Mouse (Mus musculus): ENCODE results near the gene Pramef20.
"Not testable (repeated sequence)": the region's sequence is repeated elsewhere in the genome, so short reads cannot be mapped to it uniquely, and the experiment has no call there.

Gene Pramef20

DNA sequence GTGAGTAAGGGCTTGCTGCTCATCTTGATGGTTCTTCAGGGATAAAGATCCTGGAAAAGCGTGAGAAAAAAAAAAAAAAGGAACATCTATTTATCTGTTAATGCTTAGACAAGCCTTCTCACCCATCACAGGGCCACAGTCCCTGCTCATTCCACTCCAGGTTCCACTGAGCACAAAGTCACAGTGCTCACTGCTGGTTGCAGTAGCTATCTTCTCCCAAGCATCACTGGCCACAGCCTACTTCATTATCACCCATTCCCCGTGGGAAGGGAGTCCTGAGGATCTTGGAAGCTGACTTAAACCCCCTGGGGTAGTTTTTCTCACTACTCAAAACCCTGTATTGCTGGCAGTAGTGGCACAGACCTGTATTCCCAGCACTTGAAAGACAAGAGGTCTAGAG lies at the start of gene Pramef20:
TSS of gene Pramef20 (minus strand) at position 23 of the 400 bp plus-strand sequence.
- DNase-seq (ENCODE audit: low read depth) = no peak

DNA sequence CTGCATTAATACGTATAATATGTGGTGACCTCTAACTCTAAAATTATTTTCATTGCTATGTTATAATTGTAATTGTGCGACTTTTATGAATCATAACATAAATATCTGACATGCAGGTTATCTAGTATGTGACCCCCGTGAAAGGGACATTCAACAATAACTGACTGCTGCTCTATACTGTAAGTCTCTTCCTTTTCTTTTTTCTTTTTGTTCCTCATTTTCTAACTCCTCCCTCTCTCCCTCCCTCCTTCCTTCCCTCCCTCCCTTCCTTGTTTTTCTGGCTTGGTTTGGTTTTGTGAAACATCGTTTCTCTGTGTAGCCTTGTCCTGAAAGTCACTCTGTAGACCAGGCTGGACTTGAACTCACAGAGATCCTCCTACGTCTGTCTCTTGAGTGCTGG lies 46.9 kb upstream of the Pramef20 start:
- no peak for DNase-seq (ENCODE audit: low read depth)

DNA sequence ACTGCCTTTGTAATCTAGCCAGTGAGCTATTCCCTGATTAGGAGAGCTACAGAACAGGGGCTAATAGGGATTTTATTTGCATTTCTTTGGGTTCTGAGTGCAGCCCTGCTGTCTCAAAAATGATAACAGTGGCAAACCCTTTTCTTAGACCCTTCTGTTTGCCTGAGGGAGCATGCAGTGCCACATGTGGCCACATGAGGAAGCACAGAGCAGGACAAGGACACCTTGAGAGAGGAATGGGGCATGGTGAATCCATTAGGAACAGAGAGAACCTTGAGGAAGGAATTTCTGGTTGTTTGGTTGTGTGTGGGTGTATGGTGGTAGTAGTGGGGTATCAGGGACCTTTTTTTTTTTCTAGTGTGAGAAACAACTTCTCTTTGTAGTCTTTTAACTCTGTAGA lies 42.9 kb upstream of the Pramef20 start:
- DNase-seq (ENCODE audit: low read depth) = no peak

DNA sequence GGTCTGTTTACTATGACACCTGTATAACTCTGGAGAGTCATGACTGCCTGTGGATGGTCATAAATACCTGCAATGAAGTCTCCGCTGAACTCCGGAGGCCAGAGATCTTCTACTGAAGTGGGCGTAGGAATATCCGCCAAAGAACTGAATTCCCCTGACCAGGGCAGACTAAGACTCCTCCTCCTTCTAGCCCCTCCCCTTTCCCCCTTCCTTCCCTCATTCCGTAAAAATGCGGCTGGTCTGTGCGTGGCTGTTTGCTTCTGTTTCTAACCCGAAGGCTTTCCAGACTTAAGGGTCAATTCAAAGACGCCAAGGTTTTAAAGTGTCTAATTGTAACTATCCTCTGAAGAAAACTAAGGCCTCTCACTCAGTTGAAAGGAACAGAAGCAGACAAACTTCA lies 30.6 kb upstream of the Pramef20 start, which contains the start of gene Pramef12:
TSS of gene Pramef12 (minus strand) at position 175 of the 400 bp plus-strand sequence.
- no peak for DNase-seq (ENCODE audit: low read depth)

DNA sequence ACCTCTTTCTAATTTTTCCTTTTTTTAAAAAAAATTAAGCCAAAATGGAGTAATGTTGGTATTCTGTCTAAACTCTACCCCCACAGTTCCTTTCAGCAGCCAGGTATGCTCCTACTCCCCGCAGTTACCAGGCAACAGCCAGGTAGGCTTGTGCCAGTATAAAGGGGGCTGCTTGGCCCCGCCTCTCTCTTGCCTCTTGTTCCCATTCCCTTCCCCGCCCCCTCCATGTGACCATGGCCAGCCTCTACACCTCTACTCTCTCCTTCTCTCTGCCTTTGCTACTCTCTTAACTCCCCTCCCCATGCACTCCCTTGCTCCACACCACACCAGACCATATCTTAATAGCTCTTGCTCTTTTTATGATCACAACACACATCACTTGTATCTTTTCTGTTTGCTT lies 28.5 kb upstream of the Pramef20 start:
- DNase-seq (ENCODE audit: low read depth) = no peak

DNA sequence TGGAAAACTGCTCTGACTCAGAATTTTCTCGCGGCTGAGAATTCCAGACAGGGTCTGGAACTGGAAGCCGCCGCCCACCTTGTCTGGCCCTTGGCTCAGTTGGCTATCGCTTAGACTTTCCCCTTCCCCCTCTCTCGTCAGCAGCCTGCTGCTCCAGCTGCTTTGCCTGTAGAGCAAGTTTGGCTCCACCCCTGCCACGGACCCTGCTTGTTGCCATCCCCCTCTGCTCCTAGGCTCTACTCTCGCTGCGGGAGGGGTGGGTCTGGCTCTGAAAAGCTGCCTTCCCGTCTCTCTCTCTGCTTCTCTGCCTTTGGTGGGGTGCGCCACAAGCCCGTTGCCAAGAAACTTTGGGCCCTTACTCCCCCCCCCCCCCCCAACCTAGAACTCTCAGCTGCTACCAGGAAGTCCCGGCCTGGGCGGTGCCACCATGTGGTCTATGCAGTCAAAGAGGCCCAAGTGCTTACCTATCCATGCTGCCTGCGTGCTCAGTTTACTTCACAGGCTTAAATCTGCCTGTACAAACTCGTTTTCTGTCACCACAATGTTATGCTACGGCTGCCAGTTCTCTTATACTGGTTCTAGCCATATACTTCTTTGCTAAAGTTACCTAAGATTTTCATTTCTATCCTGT lies 26.8 kb upstream of the Pramef20 start:
- DNase-seq (ENCODE audit: low read depth) = no peak

DNA sequence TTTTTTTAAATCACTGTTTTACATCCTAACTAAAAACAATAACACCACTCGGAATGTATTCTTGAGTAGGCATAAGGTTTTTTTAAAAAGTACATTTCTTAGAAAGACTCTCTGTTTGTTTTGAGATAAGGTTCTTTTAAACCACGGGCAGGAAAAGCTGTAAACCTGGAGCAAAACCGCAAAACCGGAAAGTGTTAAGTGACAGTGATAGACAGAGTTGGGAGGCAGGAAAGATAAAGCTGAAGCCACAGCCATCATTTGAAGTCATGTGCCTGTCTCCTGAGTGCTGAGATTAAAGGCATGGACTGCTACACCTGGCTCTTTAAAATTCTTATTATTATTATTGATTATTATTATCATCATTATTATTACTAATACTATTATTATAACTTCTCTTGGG lies 25.0 kb upstream of the Pramef20 start:
- no peak for DNase-seq (ENCODE audit: low read depth)

DNA sequence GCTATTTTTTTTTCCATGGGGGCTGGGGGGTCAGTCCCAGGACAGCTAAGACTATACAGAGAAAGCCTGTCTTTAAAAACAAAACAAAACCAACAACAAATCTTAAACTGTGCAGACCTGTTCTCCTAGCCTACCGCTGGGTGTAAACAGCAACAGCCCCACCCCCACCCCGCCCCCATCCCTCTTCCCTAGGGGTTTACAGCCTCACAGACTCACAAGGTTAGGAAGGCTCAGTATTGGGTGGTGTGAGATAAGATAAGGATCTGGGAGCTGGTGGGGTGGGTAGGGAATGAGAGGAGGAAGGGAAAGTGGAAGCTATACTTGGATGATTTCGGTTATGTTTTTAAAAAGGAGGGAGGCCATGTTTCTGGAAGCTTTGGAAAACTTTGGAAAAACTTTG lies 18.6 kb upstream of the Pramef20 start:
- no peak for DNase-seq (ENCODE audit: low read depth)

DNA sequence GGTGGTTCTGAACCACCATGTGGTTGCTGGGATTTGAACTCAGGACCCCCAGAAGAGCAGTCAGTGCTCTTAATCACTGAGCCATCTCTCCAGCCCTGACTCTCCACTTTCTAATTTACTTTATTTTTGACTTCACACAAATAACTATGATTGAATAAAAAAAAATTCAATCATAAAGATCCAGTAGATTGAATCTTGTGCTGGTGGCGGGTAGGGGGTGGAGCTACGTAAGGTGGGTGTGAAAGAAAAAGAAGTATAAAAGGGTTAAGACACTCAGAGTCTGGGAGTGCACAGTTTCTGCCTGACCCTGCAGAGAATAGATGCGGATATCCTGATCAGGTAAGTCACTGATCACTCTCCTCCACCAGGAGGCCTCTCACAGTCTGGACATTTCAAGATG lies 20.1 kb downstream of the Pramef20 start, which contains the start of gene Gm13119:
TSS of gene Gm13119 (plus strand) at position 301 of the 400 bp plus-strand sequence.
- DNase-seq (ENCODE audit: low read depth) = not testable (repeated sequence)

DNA sequence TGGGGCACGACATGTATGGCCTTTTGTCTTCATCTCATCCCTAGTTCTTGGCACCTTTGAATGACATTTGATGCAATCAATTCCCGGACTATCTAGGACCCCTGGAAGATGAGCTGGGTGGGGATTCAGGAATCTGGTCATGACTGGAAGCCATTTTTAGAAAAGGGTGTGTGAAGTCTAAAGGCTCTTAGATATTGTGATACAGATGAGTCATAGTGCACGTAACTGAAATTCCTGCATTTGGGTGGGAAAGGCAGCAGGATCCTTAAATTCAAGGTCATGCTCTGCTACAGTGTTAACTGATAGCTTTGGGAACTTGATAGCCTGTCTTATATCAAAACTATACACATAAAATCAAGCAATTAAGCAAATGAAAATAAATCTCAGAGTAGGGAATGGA lies 41.9 kb downstream of the Pramef20 start:
- DNase-seq (ENCODE audit: low read depth) = not testable (repeated sequence)

DNA sequence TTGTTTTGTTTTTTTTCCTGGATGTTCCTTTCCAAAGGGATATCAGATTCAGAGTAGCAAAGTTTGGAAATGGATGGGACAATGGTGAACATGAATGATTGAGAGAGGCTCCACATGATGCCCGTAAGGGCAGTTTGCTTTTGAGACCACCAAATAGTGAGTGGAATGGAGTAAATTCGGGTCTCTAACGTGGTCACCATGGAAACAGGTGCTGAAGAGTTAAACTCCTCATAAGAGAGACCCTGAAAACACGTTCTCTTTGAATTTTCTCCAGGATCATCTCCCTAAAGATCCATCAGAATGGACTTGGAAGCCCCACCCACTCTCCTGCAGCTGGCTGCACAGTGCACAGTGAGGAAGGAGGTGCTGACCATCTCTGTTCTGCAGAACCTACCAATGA lies 47.8 kb downstream of the Pramef20 start, which contains the start of gene Gm13128:
TSS of gene Gm13128 (plus strand) at position 301 of the 400 bp plus-strand sequence.
- DNase-seq (ENCODE audit: low read depth) = not testable (repeated sequence)
